Mouse (Mus musculus) lung, postnatal 0 days (tissue): ENCODE data around the gene Pdlim5.

Experiments
- CTCF ChIP-seq: IDR thresholded peaks from 2 replicates; pipeline ENCODE4 v1.5.1; 2016; ENCODE audit warnings: antibody characterized with exemption, mild to moderate bottlenecking
- EP300 ChIP-seq: IDR thresholded peaks from 2 replicates; pipeline ENCODE4 v1.6.1; 2016; ENCODE audit warnings: antibody characterized with exemption, mild to moderate bottlenecking, control low read depth

DNA sequence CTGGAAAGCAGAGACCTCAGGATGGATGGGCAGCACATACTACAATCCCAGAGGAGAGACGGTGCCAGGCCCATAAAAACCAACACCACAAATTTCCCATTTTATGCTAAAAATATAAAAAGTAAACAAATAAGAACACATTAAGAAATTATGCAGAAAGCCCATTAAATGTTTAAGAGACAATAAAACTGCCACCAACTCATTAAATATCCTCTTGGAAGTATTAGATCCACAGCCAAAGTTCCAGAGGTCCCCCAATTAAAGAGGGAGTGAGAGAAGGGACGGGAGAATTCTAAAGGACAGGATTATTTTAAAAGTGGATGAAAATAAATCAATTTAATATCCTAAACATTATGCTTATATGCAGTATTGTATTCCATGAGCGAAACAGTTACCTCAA, 183.3 kb downstream of the Pdlim5 start:
- no peak for TF ChIP-seq CTCF
- no peak for TF ChIP-seq EP300
